Mouse (Mus musculus) cerebellum, adult 9-11 months (tissue): Measurements from ENCODE around the gene Zfpm1.
"Not testable (repeated sequence)": the region's sequence is repeated elsewhere in the genome, so short reads cannot be mapped to it uniquely, and the experiment has no call there.

Experiments used
- DNase-seq: peaks from one replicate; pipeline ENCODE4 v3.0.0; 2022

Gene Zfpm1

GRCm38 (mm10) chr8:122301081-122301480 is 19.1 kb downstream of the Zfpm1 start:
- no peak for DNase-seq

- DNase-seq: no peak
Measured at GRCm38 (mm10) chr8:122301866-122302265, 19.9 kb downstream of the Zfpm1 start.

- no peak for DNase-seq
Measured at GRCm38 (mm10) chr8:122303451-122303850, 21.5 kb downstream of the Zfpm1 start.

- no peak for DNase-seq
Measured at GRCm38 (mm10) chr8:122304058-122304457, 22.1 kb downstream of the Zfpm1 start.

- DNase-seq: no peak
Measured at GRCm38 (mm10) chr8:122306660-122307399, 24.9 kb downstream of the Zfpm1 start.

GRCm38 (mm10) chr8:122307836-122308235 is 25.9 kb downstream of the Zfpm1 start:
- peak; percentile 61 for DNase-seq

GRCm38 (mm10) chr8:122309272-122309671 is 27.3 kb downstream of the Zfpm1 start:
- no peak for DNase-seq

- no peak for DNase-seq
Measured at GRCm38 (mm10) chr8:122311115-122311514, 29.2 kb downstream of the Zfpm1 start.

GRCm38 (mm10) chr8:122312553-122312952 is 30.6 kb downstream of the Zfpm1 start:
- no peak for DNase-seq

GRCm38 (mm10) chr8:122313310-122313709 is 31.4 kb downstream of the Zfpm1 start:
- DNase-seq: no peak

- DNase-seq: no peak
Measured at GRCm38 (mm10) chr8:122314899-122315496, 33.1 kb downstream of the Zfpm1 start.

GRCm38 (mm10) chr8:122316402-122316801 is 34.5 kb downstream of the Zfpm1 start:
- no peak for DNase-seq

GRCm38 (mm10) chr8:122317918-122318475 is 36.1 kb downstream of the Zfpm1 start:
- DNase-seq: no peak

- no peak for DNase-seq
Measured at GRCm38 (mm10) chr8:122319045-122319707, 37.2 kb downstream of the Zfpm1 start.

- DNase-seq: no peak
Measured at GRCm38 (mm10) chr8:122319708-122320075, 37.8 kb downstream of the Zfpm1 start.

- no peak for DNase-seq
Measured at GRCm38 (mm10) chr8:122320541-122320940, 38.6 kb downstream of the Zfpm1 start.

GRCm38 (mm10) chr8:122321455-122321921 is 39.5 kb downstream of the Zfpm1 start:
- no peak for DNase-seq

GRCm38 (mm10) chr8:122322126-122322525 is 40.2 kb downstream of the Zfpm1 start:
- no peak for DNase-seq

- no peak for DNase-seq
Measured at GRCm38 (mm10) chr8:122322792-122323191, 40.9 kb downstream of the Zfpm1 start.

- DNase-seq: not testable (repeated sequence)
Measured at GRCm38 (mm10) chr8:122323951-122324402, 42.0 kb downstream of the Zfpm1 start.

GRCm38 (mm10) chr8:122325196-122325595 is 43.3 kb downstream of the Zfpm1 start:
- DNase-seq: no peak

GRCm38 (mm10) chr8:122326114-122326542 is 44.2 kb downstream of the Zfpm1 start:
- DNase-seq: no peak

GRCm38 (mm10) chr8:122329072-122329471 is 47.1 kb downstream of the Zfpm1 start:
- no peak for DNase-seq
